Mouse (Mus musculus) c-Kit-positive CD71-positive TER-119-positive erythroid progenitor cells, embryonic 14.5 days (primary cell): ENCODE measurements around the gene 1700016H13Rik.

Experiments
- DNase-seq: peaks from one replicate; pipeline ENCODE4 v3.0.0-alpha.2; 2013; ENCODE audit warnings: low spot score

1700016H13Rik gene

GRCm38 (mm10) chr5:103655346-103656118 is at the start of gene 1700016H13Rik:
1700016H13Rik (minus strand) TSS chr5:103656010.
- peak; percentile 57 for DNase-seq

GRCm38 (mm10) chr5:103705331-103705730 is 49.5 kb upstream of the 1700016H13Rik start:
- no peak for DNase-seq

- DNase-seq: no peak
Measured at GRCm38 (mm10) chr5:103702527-103702926, 46.7 kb upstream of the 1700016H13Rik start.

- peak; percentile 31 for DNase-seq
Measured at GRCm38 (mm10) chr5:103701466-103701865, 45.7 kb upstream of the 1700016H13Rik start.

- no peak for DNase-seq
Measured at GRCm38 (mm10) chr5:103700661-103701060, 44.9 kb upstream of the 1700016H13Rik start.

GRCm38 (mm10) chr5:103699537-103699936 is 43.7 kb upstream of the 1700016H13Rik start:
- no peak for DNase-seq

- DNase-seq: no peak
Measured at GRCm38 (mm10) chr5:103698577-103698976, 42.8 kb upstream of the 1700016H13Rik start.

GRCm38 (mm10) chr5:103697875-103698491 is 42.2 kb upstream of the 1700016H13Rik start:
- no peak for DNase-seq

GRCm38 (mm10) chr5:103694094-103694493 is 38.3 kb upstream of the 1700016H13Rik start:
- DNase-seq: no peak

- DNase-seq: no peak
Measured at GRCm38 (mm10) chr5:103693041-103693641, 37.3 kb upstream of the 1700016H13Rik start.

GRCm38 (mm10) chr5:103692531-103693040 is 36.8 kb upstream of the 1700016H13Rik start:
- no peak for DNase-seq

GRCm38 (mm10) chr5:103691624-103692530 is 36.1 kb upstream of the 1700016H13Rik start, which contains the start of gene Aff1:
Aff1 (plus strand) TSS chr5:103692374.
- DNase-seq: peak; percentile 84

GRCm38 (mm10) chr5:103691171-103691570 is 35.4 kb upstream of the 1700016H13Rik start:
- no peak for DNase-seq

- no peak for DNase-seq
Measured at GRCm38 (mm10) chr5:103690190-103690589, 34.4 kb upstream of the 1700016H13Rik start.

GRCm38 (mm10) chr5:103689645-103690044 is 33.8 kb upstream of the 1700016H13Rik start:
- no peak for DNase-seq

GRCm38 (mm10) chr5:103681824-103682223 is 26.0 kb upstream of the 1700016H13Rik start:
- no peak for DNase-seq

- peak; percentile 76 for DNase-seq
Measured at GRCm38 (mm10) chr5:103680381-103680780, 24.6 kb upstream of the 1700016H13Rik start.

- no peak for DNase-seq
Measured at GRCm38 (mm10) chr5:103678974-103679373, 23.2 kb upstream of the 1700016H13Rik start.

GRCm38 (mm10) chr5:103677894-103678293 is 22.1 kb upstream of the 1700016H13Rik start:
- no peak for DNase-seq

- no peak for DNase-seq
Measured at GRCm38 (mm10) chr5:103676289-103676881, 20.6 kb upstream of the 1700016H13Rik start.

- DNase-seq: no peak
Measured at GRCm38 (mm10) chr5:103674482-103674881, 18.7 kb upstream of the 1700016H13Rik start.
